Mouse (Mus musculus) lung, postnatal 25 days (tissue): ENCODE measurements around the gene Cyth1.

Experiments
- DNase-seq: peaks from one replicate; pipeline ENCODE4 v3.0.0; 2022; ENCODE audit warnings: low spot score

Cyth1 gene

DNA sequence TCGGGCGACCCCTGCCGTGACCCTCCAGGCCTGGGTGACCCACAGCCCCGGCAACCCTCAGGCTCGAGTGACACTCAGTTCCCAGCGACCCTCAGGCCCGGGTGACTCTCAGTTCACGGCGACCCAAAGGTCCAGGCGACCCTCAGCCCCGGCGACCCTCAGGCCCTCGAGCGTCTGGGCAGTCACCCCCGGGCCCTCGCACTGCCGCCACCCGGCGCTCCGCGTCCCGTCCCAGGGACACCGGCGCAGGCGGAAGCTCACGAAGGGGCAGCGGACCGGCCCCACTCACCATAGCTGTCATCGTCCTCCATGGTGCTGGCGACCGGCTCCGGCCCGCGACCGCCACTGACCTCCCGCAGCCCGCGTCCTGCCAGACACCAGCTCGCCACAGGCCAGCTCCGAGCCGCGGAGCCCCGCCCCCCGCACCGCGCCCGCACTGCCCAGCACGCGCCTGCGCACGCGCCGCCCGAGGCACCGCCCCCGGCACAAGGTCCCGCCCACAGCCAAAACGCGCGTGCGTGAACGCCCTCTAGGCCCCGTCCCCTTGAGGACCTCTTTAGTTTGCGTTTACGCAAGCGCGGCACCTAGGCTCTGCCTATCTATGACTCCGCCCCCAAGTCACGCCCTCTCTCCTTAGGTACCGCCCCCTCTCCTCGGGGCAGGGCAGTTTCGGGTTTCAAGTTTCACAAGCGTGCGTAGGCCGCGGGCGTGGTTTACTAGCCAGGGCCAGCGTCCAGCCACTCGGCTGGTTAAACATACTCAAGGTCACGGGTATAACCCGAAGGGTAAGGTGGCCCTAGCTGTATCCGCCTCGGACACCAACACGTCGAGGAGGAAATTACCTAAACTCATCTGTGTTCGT lies at the start of gene Cyth1:
Cyth1 (minus strand) TSS at position 443 of the 862 bp plus-strand sequence.
- DNase-seq: peak; percentile 100

DNA sequence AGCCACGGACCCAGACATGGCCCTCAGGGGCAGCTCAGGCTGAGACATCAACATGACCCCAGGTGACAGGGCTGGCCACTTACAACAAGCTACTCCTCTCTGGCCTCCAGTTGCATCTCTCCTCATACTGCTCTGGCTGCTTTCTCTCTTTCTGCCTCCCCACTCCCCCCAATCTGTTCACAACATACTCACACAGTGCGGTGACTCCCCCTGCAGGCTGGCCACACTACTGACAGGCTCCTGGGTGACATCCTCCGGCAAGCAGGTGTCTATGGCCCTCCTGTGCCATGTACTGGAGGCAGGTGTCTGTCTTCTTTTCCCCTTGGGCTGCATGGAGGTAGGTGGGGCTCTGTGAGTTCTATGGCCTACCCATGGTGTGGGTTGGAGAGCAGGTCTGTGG lies 49.6 kb upstream of the Cyth1 start:
- no peak for DNase-seq

- no peak for DNase-seq
These were observed 46.6 kb upstream of the Cyth1 start for GRCm38 (mm10) chr11:118295026-118295425.

GRCm38 (mm10) chr11:118292671-118293070 lies 44.3 kb upstream of the Cyth1 start:
- DNase-seq: no peak

GRCm38 (mm10) chr11:118289999-118290889 lies 41.9 kb upstream of the Cyth1 start, which contains the start of gene Usp36:
Usp36 (minus strand) TSS chr11:118290244.
- peak; percentile 100 for DNase-seq

DNA sequence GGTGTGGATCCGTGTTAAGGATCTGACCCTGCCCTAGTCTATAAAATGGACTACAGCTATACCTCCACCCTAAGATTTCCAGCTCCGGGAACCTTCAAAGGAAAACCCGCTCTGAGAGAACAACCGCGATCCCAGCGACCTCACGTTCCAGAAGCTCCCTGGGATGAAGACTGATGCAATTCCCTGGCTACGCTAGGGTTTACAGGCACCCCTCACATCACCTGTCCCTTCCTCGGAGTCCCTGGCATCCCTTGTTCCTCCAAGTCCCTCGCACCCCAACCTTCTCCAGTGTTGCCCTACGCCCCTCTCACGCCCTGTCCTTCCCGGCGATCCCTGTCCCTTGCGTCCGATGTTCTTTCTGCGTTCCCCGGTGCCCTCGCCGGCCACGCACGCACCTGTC lies 41.2 kb upstream of the Cyth1 start:
- no peak for DNase-seq

GRCm38 (mm10) chr11:118289037-118289511 lies 40.7 kb upstream of the Cyth1 start:
- no peak for DNase-seq

DNA sequence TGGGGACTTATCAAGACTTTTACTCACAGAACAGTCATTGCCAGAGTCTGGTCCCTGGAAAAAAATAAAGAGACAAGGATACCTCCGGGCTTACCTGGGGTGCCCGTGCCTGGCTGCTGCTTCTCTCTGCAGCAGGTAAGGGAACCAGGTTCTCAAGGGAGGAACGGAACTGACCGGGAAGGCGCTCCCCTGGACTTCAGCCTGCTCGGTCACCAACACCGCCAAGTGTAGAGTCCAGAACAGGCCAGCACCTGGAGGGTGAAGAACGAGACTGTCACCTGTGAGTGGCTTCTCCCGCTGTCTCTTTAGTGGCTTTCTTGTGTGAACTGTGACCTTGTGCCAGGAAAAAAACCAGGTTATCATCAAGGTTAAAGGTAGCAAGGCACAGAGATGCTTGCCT lies 39.2 kb upstream of the Cyth1 start:
- no peak for DNase-seq

- DNase-seq: no peak
These were observed 38.0 kb upstream of the Cyth1 start for GRCm38 (mm10) chr11:118286434-118286833.

DNA sequence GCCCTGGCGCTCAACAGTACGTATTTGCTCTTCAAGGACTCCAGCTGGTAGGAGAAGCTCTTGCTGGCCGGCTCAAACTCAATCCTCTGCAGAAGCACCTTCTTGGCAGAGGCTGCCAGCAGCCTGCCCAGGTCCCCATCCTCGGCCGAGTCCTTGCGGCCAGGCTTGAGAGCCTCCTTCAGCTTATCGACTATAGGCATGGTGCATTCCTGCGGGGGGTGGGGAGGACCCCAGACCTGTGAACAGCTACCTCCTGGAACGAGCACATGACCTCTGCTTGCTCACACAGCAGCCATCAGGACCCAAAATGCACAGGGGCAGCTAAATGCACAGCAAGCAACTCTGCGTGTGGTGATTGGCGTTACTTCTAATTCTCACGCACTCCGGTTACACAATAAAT lies 37.4 kb upstream of the Cyth1 start:
- peak; percentile 62 for DNase-seq

DNA sequence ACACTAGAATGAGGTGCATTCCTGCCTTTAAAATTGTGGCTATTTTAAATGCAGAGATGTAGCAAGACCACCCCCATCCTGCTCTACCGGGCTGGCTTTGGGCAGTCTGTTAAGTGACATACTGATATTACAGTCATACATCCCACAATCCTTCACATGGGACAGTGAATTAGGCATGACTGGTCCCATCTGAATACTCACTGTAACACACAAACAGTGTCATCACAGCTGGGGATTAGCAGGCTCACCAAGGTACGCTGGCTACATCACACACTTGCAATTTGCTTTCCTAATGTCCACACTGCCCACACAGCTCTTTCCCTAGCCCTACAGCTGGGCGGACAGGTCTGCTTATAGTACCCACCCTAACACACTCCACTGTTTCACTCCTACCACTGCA lies 31.8 kb upstream of the Cyth1 start:
- no peak for DNase-seq

- DNase-seq: no peak
These were observed 27.9 kb upstream of the Cyth1 start for GRCm38 (mm10) chr11:118276328-118276727.

DNA sequence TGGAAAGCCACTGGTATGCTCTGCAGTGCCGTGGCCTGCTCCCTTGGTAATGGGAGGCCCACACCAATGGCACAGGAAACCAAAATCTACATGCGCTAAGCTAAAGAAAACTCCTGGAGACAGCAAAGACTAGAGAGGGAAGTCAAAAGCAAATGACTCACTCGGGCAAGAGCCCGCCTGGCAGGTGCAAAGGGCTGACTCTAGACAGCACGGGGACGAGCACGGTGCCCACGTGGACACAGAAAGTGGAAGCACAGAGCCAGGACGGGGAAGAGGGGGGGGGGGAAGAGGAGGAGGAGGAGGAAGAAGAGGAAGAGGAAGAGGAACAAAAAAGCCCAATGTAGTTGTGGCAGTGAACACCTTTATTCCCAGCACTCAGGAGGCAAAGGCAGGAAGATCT lies 26.7 kb upstream of the Cyth1 start:
- no peak for DNase-seq

GRCm38 (mm10) chr11:118269827-118270226 lies 21.4 kb upstream of the Cyth1 start:
- no peak for DNase-seq

- no peak for DNase-seq
These were observed 18.3 kb upstream of the Cyth1 start for GRCm38 (mm10) chr11:118266666-118267046.

GRCm38 (mm10) chr11:118266044-118266665 lies 17.8 kb upstream of the Cyth1 start:
- no peak for DNase-seq

DNA sequence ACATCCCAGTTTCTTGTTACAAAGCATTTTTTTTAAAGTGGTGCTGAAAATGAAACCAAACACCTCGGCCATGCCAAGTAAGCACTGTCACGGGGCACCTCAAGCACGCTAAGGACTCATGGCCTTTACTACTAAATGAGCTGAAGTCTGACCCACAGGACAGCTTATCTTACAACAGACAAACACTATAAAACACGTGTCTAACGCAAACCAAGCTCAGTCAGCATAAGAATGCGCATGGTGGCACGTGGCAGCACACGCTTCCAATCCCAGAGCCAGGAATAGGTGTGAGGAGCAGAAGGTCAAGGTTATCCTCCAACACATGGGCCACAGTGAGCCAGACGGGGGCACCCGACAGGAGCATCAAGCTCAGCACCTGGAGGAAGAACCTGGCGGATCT lies 17.2 kb upstream of the Cyth1 start:
- DNase-seq: peak; percentile 22

DNA sequence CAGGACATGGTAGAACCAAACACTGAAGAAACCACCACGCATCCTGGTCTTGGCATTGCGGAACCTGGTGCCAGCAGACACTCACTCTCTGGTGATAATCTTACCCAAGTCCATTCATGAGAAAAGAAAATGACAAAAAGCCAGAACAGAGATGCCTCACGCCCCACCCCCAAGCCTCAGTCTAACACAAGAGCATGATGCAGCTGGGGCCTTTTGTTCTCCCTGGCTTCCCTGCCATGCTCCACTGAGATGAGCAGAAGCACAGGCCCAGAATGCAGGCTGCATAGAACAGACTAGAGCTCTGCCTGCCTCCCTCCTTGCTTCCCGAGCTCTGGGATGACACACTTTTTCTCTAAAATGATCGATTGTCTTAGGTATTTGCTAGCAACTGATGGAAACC lies 14.8 kb upstream of the Cyth1 start:
- DNase-seq: no peak

GRCm38 (mm10) chr11:118260081-118260480 lies 11.7 kb upstream of the Cyth1 start:
- no peak for DNase-seq

DNA sequence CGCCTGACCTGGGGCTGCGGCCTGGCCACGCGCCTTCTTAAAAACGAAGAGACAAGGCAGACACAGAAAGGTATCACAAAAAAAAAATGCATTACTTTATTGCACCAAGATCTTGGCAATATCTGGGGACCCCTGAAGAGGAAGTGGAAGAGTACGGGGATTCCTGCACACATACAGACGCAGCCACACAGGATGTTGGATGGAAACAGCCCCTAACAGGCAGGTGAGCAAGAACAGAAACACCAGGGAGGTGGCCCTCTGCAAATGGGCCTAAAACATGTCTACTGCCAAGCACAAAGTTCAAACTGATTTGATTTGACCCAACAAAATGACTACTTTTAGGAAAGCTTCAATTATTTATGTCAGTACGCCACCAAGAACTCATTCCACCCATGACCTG lies 11.2 kb upstream of the Cyth1 start:
- DNase-seq: no peak

- DNase-seq: no peak
These were observed 8.0 kb upstream of the Cyth1 start for GRCm38 (mm10) chr11:118256371-118256770.
